Mouse (Mus musculus): ENCODE results near the gene Pten.

GRCm38 (mm10) chr19:32726451-32727325 is 30.6 kb upstream of the Pten start:
- TF ChIP-seq CTCF (conservative IDR thresholded peaks at IDR 0.05; ENCODE audit: low read length), result no peak
- no peak for TF ChIP-seq POU5F1 (IDR thresholded peaks at IDR 0.05; ENCODE audit: borderline replicate concordance, low read length)

Data from E14TG2a.4 (cell line).